Mouse (Mus musculus): ENCODE data around the gene Bad. TPM values are rescaled to one million over a fixed set of nuclear protein-coding genes. Genes with fewer than 3 reads are reported as not detected.

Bad gene
- polyA plus RNA-seq, 2 experiments = 22.8 to 25.7 TPM

GRCm38 (mm10) chr19:6973581-6974190 is 32.0 kb downstream of the Bad start:
- Histone ChIP-seq H3K4me1 (replicated peaks; ENCODE audit: control insufficient read depth in 2 of 2, insufficient read depth in 2 of 2, low read length in 1 of 2) (peaks cover 28 to 34% of the 10 kb centered on the region in 2 experiments), H3K27ac (peak overlapping the region; percentile 38; the same call in 1 of the 2 replicates), H3K4me3 (ENCODE audit: insufficient read depth in 1 of 2, low read depth in 2 of 2, low read length in 2 of 2) (peak overlapping the region; percentile 71 to 94), H3K27me3 (ENCODE audit: control insufficient read depth, insufficient read depth, low read length) (peaks cover 3% of the 10 kb centered on the region; the same call in 1 of the 2 replicates), H3K4me2 (ENCODE audit: low read depth) (peak overlapping the region; percentile 96), H3K36me3 (replicated peaks; ENCODE audit: control insufficient read depth, insufficient read depth, low read depth) (peaks cover 6% of the 10 kb centered on the region), H3K9me3 (ENCODE audit: control insufficient read depth, low read length) (no peaks in the 10 kb centered on the region), H3K9ac (replicated peaks) (peak overlapping the region; percentile 49)
- DNase-seq (ENCODE audit: low read depth in 3 of 3, low spot score in 3 of 3) (no peak), ATAC-seq (ENCODE audit: insufficient read depth) (no peak)
- 31% methylated on average over 12 of the region's 12 CpGs for WGBS (ENCODE audit: insufficient replicate concordance)
- TF ChIP-seq EP300 (IDR thresholded peaks at IDR 0.05; ENCODE audit: low read depth) (no peak), CTCF (IDR thresholded peaks at IDR 0.05; ENCODE audit: low read depth) (no peak)

DNA sequence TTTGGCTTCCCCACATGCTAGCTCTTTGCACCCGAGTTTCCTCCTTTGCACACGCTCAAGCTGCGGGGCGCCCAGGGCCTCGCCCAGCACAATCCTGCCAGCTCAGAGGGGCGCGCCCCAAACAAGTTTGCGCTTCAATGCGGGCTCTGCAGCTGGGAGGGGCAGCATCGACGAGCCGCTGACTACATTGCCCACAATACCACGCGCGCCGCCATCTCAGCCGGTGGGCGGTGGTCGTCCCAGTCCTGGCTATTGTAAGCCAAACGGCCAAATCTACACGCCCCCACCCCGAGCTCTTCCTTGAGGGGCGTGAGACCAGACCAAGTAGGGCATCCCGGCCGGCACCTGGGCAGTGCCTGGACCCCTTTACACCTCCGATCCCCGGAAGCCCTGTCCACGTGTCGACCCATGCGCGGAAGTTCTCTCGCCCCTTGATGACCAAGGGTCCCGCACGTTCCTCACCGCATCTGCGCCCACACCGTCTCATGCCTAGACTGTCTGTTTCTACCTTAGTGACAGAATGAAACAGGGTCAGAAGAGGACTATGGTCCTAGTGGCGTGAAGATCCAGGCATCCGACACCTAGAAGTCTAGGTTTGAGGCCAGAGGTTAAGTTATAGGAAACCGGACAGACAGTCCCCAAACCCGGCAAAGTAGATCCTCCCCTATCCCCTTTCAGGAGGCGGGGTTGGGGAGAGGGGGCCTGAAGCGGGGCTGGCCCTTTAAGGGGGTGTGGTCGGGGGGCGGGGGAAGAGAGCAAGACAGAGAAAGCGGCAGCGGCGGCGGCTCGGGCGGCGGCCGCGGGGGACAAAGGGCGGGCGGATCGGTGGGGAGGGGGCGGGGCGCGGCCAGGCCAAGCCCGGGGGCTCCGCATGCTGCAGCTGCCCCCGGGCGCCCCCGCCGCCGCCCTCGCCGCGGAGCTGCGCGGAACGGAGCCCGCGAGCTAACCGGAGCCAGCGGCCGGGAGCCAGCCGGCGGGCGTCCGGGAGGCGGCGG is 32.8 kb downstream of the Bad start, which contains the start of gene Ppp1r14b:
Gene Ppp1r14b (plus strand): TSS at position 758 of the 995 bp plus-strand sequence.
- H3K9ac ChIP-seq (replicated peaks) = peak within 1 kb of the TSS; percentile 81
- H3K4me3 ChIP-seq (ENCODE audit: insufficient read depth in 1 of 2, low read depth in 2 of 2, low read length in 2 of 2) = peak within 1 kb of the TSS; percentile 71 to 94
- TF ChIP-seq CTCF (IDR thresholded peaks at IDR 0.05; ENCODE audit: low read depth) = peak; percentile 25; the same call in 1 of the 2 replicates
- no peak for TF ChIP-seq EP300 (IDR thresholded peaks at IDR 0.05; ENCODE audit: low read depth)
- no peaks in the 10 kb centered on the region for H3K27me3 ChIP-seq (ENCODE audit: control insufficient read depth, insufficient read depth, low read length)
- DNase-seq (ENCODE audit: low read depth in 3 of 3, low spot score in 3 of 3) (peak; percentile 75 to 85 (median 75)), ATAC-seq (ENCODE audit: insufficient read depth) (peak; percentile 65)
- H3K27ac ChIP-seq = peak within 1 kb of the TSS; percentile 72
- H3K4me1 ChIP-seq (replicated peaks; ENCODE audit: control insufficient read depth in 2 of 2, insufficient read depth in 2 of 2, low read length in 1 of 2) = peaks cover 26 to 35% of the 10 kb centered on the region in 2 experiments
- peaks cover 6% of the 10 kb centered on the region for H3K36me3 ChIP-seq (replicated peaks; ENCODE audit: control insufficient read depth, insufficient read depth, low read depth)
- WGBS (ENCODE audit: insufficient replicate concordance) = under 1% methylated on average over 68 of the region's 84 CpGs
- no peaks in the 10 kb centered on the region for H3K9me3 ChIP-seq (ENCODE audit: control insufficient read depth, low read length)
- peak within 1 kb of the TSS; percentile 96 for H3K4me2 ChIP-seq (ENCODE audit: low read depth)

DNA sequence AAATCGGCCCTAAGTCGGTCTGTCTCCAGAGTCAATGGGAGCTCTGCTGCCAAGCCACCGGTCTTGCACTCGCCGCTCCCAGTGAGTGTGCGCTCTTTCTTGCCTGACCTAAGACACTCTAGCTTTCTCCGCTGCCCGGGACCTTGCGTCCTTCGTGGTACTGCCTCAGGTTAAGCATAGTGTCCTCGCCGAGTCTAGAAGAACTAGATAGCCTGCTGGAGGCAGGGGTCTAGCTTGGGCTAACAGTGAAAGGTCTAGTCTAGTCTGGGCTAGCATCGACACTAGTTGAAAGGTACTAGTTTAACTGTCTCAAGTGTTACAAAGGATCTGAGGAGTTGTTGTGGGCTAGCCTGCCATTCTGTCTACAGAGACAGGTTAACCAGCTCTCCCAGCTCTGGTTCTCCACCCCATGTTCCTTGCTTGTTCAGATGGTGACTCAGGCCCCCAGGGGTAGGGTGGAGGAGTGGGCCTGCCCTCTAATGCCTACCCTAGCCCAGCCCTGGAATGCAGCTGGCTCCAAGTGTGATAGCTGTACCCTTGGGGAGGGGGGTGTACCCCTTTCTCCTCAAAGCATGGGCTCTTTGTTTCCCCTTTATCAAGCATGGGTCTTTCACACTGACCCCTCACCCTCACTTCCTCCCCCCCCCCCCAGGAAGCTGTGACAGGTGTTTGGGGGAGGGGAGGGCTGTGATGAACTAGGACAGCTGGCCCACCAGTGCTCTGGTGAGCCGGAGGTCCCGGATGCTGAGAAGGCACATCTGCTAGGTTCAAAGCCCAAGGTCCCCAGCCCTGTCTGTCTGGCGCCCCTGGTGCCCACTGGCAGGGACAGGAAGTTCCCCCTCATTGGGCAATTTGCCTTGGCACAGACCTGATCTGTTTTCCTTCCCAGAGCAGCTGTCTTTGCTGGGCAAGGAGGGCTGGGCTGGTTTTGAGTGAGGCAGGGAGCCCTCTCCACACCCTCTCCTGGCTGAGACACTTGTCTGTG is 34.2 kb downstream of the Bad start, which contains the start of gene Plcb3:
Gene Plcb3 (minus strand): TSS at position 934 of the 985 bp plus-strand sequence.
- Histone ChIP-seq H3K9ac (replicated peaks) (peak within 1 kb of the TSS; percentile 81), H3K4me2 (ENCODE audit: low read depth) (peak within 1 kb of the TSS; percentile 96), H3K4me1 (replicated peaks; ENCODE audit: control insufficient read depth in 2 of 2, insufficient read depth in 2 of 2, low read length in 1 of 2) (peaks cover 14 to 25% of the 10 kb centered on the region in 2 experiments), H3K27me3 (ENCODE audit: control insufficient read depth, insufficient read depth, low read length) (no peaks in the 10 kb centered on the region), H3K36me3 (replicated peaks; ENCODE audit: control insufficient read depth, insufficient read depth, low read depth) (peaks cover 6% of the 10 kb centered on the region), H3K9me3 (ENCODE audit: control insufficient read depth, low read length) (no peaks in the 10 kb centered on the region), H3K27ac (peak within 1 kb of the TSS; percentile 72), H3K4me3 (ENCODE audit: insufficient read depth in 1 of 2, low read depth in 2 of 2, low read length in 2 of 2) (peak within 1 kb of the TSS; percentile 71 to 77)
- DNase-seq (ENCODE audit: low read depth in 3 of 3, low spot score in 3 of 3) (no peak), ATAC-seq (ENCODE audit: insufficient read depth) (no peak)
- TF ChIP-seq CTCF (IDR thresholded peaks at IDR 0.05; ENCODE audit: low read depth) = peak; percentile 43
- 0 out of 2 replicates have a peak, but pooled peaks have one; percentile 7 for TF ChIP-seq EP300 (IDR thresholded peaks at IDR 0.05; ENCODE audit: low read depth)
- WGBS (ENCODE audit: insufficient replicate concordance) = under 1% methylated on average over 16 of the region's 16 CpGs

Measured in liver, embryonic 14.5 days (tissue).